Comparison of ENCODE assay signal across 16 mouse cellular contexts in the genomic region with DNA sequence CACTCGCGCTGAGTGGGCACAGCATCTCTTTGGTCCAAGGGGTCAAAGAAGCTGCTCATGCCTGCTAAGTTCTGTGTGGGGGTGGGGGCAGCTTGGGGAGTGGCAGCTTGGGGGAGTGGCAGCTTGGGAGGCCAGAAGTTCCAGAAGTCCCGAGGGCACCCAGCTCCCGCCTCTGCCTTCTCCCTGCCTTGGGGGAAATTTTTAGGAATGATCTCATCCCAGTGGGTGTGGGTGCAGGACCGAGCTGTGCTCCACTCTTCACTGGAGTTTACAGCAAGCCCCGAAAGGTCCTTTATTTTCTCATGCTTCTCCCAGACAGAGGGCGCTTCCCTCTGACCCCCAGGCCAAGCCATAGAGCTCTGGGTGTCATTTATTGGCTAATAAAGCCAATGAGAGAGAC.
"Had no signal": no experiment of that assay in that cellular context is flagged by ENCODE, and none has a peak within 500 bp of the region (broad histone marks: within the 10 kb centered on the region; RNA-seq: fewer than 3 reads in every experiment).

No protein-coding gene starts in this region.

- DNase-seq: lung, adult 18-20 months; lung, embryonic 14.5 days; lung, postnatal 14 days; lung, postnatal 4 days; midbrain, embryonic 14.5 days; retina, postnatal 1 day; right cerebral cortex, postnatal 14 days; spleen, adult 18-20 months; thymus, adult 18-20 months; thymus, postnatal 14 days; thymus, postnatal 36 days had no signal

- H3K27me3 ChIP-seq: midbrain, embryonic 12.5 days; neural tube, embryonic 12.5 days had no signal

- H3K4me3 ChIP-seq: midbrain, embryonic 10.5 days; midbrain, embryonic 12.5 days; neural tube, embryonic 12.5 days had no signal

- H3K27ac ChIP-seq: liver, embryonic 14.5 days; midbrain, embryonic 10.5 days; midbrain, embryonic 12.5 days; neural tube, embryonic 12.5 days had no signal

- H3K9ac ChIP-seq: liver, embryonic 14.5 days; lung, embryonic 14.5 days; midbrain, embryonic 12.5 days; neural tube, embryonic 12.5 days had no signal

- H3K9me3 ChIP-seq: midbrain, embryonic 10.5 days; midbrain, embryonic 12.5 days; neural tube, embryonic 12.5 days had no signal

- H3K4me2 ChIP-seq: lung, embryonic 14.5 days; midbrain, embryonic 12.5 days; neural tube, embryonic 12.5 days had no signal

- ATAC-seq: midbrain, embryonic 16.5 days had no signal

- H3K36me3 ChIP-seq: midbrain, embryonic 10.5 days; midbrain, embryonic 12.5 days; neural tube, embryonic 12.5 days had no signal
